Comparison of ENCODE assay signal across 47 mouse cellular contexts in the genomic region with DNA sequence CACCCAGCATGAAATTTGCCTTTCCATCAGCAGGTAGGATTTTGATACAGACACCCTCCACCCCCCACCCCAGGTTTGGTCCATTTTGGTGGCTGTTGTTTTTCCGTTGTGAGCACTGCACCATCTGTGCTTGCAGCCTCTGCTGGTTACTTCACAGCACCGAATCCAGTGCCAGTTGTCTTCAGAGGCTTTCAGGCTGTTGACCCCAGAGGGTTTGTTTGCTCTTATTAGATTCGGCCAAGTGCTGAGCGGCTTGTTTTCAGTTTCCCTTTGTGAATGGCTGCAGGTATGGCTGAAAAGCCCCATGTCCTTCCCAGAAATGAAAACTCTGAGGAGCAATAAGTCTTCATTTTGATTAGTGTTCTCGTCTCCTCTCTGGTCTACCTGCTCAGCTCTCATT. TPM values are rescaled to one million over a fixed set of nuclear protein-coding genes. Genes with fewer than 3 reads are reported as not detected.
"Had no signal": no experiment of that assay in that cellular context is flagged by ENCODE, and none has a peak within 500 bp of the region (broad histone marks: within the 10 kb centered on the region; RNA-seq: fewer than 3 reads in every experiment).

No protein-coding gene starts in this region.

- H3K36me3 ChIP-seq: heart, embryonic 10.5 days; heart, embryonic 15.5 days; hindbrain, embryonic 10.5 days; hindbrain, embryonic 12.5 days; hindbrain, embryonic 13.5 days; hindbrain, embryonic 15.5 days; intestine, embryonic 15.5 days; kidney, embryonic 15.5 days had no signal

- H3K4me3 ChIP-seq: heart, embryonic 10.5 days; heart, embryonic 12.5 days; heart, embryonic 13.5 days; heart, embryonic 15.5 days; hindbrain, embryonic 10.5 days; hindbrain, embryonic 12.5 days; hindbrain, embryonic 13.5 days; hindbrain, embryonic 15.5 days; intestine, embryonic 15.5 days; kidney, embryonic 15.5 days; layer of hippocampus, adult 2 months had no signal

- H3K4me1 ChIP-seq: heart, embryonic 10.5 days; heart, embryonic 12.5 days; heart, embryonic 13.5 days; heart, embryonic 15.5 days; hindbrain, embryonic 10.5 days; hindbrain, embryonic 12.5 days; hindbrain, embryonic 13.5 days; hindbrain, embryonic 15.5 days; intestine, embryonic 15.5 days; kidney, embryonic 15.5 days had no signal

- H3K9ac ChIP-seq: heart, embryonic 12.5 days; heart, embryonic 13.5 days; heart, embryonic 15.5 days; hindbrain, embryonic 12.5 days; hindbrain, embryonic 13.5 days; hindbrain, embryonic 14.5 days; hindbrain, embryonic 15.5 days; intestine, embryonic 15.5 days; kidney, embryonic 15.5 days had no signal

- H3K9me3 ChIP-seq: heart, embryonic 10.5 days; heart, embryonic 12.5 days; heart, embryonic 13.5 days; heart, embryonic 15.5 days; hindbrain, embryonic 10.5 days; hindbrain, embryonic 12.5 days; hindbrain, embryonic 13.5 days; hindbrain, embryonic 15.5 days; intestine, embryonic 15.5 days; kidney, embryonic 15.5 days had no signal

- H3K27ac ChIP-seq: heart, embryonic 10.5 days; heart, embryonic 13.5 days; heart, embryonic 15.5 days; hindbrain, embryonic 10.5 days; hindbrain, embryonic 12.5 days; hindbrain, embryonic 13.5 days; hindbrain, embryonic 14.5 days; hindbrain, embryonic 15.5 days; hindbrain, postnatal 0 days; intestine, embryonic 15.5 days; kidney, embryonic 15.5 days; kidney, postnatal 0 days; layer of hippocampus, adult 2 months had no signal

- DNase-seq: heart, postnatal 10 days; heart, postnatal 14 days; heart, postnatal 36 days; heart, postnatal 4 days; kidney, adult 11 months; kidney, adult 18-20 months; kidney, adult 2 months; kidney, adult 8-10 months; kidney, adult 9 months; kidney, postnatal 10 days; kidney, postnatal 14 days; kidney, postnatal 25 days; kidney, postnatal 36 days; kidney, postnatal 4 days; layer of hippocampus, adult 9-11 months; layer of hippocampus, postnatal 36 days had no signal

- H3K4me2 ChIP-seq: heart, embryonic 11.5 days; heart, embryonic 12.5 days; heart, embryonic 13.5 days; heart, embryonic 15.5 days; hindbrain, embryonic 12.5 days; hindbrain, embryonic 13.5 days; hindbrain, embryonic 14.5 days; hindbrain, embryonic 15.5 days; intestine, embryonic 15.5 days; kidney, embryonic 15.5 days had no signal

- H3K27me3 ChIP-seq: heart, embryonic 12.5 days; heart, embryonic 13.5 days; heart, embryonic 15.5 days; hindbrain, embryonic 12.5 days; hindbrain, embryonic 13.5 days; hindbrain, embryonic 15.5 days; intestine, embryonic 15.5 days; kidney, embryonic 15.5 days had no signal

- ATAC-seq: hindbrain, embryonic 16.5 days; hindbrain, postnatal 0 days; inflammation-experienced regulatory T-cells, adult 6 months; intestine, embryonic 15.5 days; intestine, embryonic 16.5 days; intestine, postnatal 0 days had no signal

RNA-seq across cellular contexts. Expression of gene Entpd8, which starts 40.0 kb away (rescaled TPM):
- total RNA-seq: heart, adult 8-10 months; heart, postnatal 10 days; heart, postnatal 14 days; heart, postnatal 25 days; heart, postnatal 36 days; heart, postnatal 4 days; hematopoietic stem cell, adult 5-6 weeks; hindbrain, postnatal 0 days; layer of hippocampus, adult 18-20 months; layer of hippocampus, adult 2 months; layer of hippocampus, adult 8-10 months; layer of hippocampus, postnatal 10 days; layer of hippocampus, postnatal 14 days; layer of hippocampus, postnatal 25 days; layer of hippocampus, postnatal 36 days had no signal
- polyA plus RNA-seq: heart, embryonic 11.5 days; heart, embryonic 12.5 days; heart, embryonic 13.5 days; heart, embryonic 14.5 days; heart, embryonic 15.5 days; heart, postnatal 0 days; hindbrain, embryonic 10.5 days; hindbrain, embryonic 11.5 days; hindbrain, embryonic 12.5 days; hindbrain, embryonic 13.5 days; hindbrain, embryonic 14.5 days; hindbrain, embryonic 16.5 days; hindbrain, postnatal 0 days had no signal

RNA-seq across cellular contexts. Expression of gene Noxa1, which starts 54.9 kb away (rescaled TPM):
- total RNA-seq: heart, adult 8-10 months; heart, postnatal 10 days; heart, postnatal 14 days; heart, postnatal 25 days; heart, postnatal 36 days; heart, postnatal 4 days; hematopoietic stem cell, adult 5-6 weeks; hindbrain, postnatal 0 days; layer of hippocampus, adult 18-20 months; layer of hippocampus, adult 2 months; layer of hippocampus, adult 8-10 months; layer of hippocampus, postnatal 10 days; layer of hippocampus, postnatal 14 days; layer of hippocampus, postnatal 25 days; layer of hippocampus, postnatal 36 days had no signal
- polyA plus RNA-seq: heart, embryonic 13.5 days; heart, embryonic 14.5 days; heart, embryonic 16.5 days; heart, postnatal 0 days; hindbrain, embryonic 11.5 days; hindbrain, embryonic 13.5 days; hindbrain, embryonic 14.5 days; hindbrain, embryonic 15.5 days; hindbrain, embryonic 16.5 days; hindbrain, postnatal 0 days; kidney, adult 2 months had no signal
